Mouse (Mus musculus) ES-E14 (cell line): ENCODE measurements at regions not wholly inside any gene's neighbourhood (a gene's known extent, or its start where the extent isn't known, plus 50 kb on each side); places are given as distances from the start of the nearest gene placed in this dataset.

Source experiments
- DNase-seq: peaks from one replicate; pipeline ENCODE4 v3.0.0-alpha.2; 2013; ENCODE audit warnings: low read depth, low spot score
- H3K27ac ChIP-seq: 2 replicates; pipeline ENCODE4 v1.5.1; 2012; ENCODE audit warnings: low read depth, mild to moderate bottlenecking, low read length, moderate library complexity, mixed read lengths; ENCODE audit not compliant: poor library complexity, insufficient read depth, severe bottlenecking
- H3K36me3 ChIP-seq: 2 replicates; pipeline ENCODE4 v1.6.1; 2012; ENCODE audit warnings: mild to moderate bottlenecking, low read length, moderate library complexity, mixed read lengths; ENCODE audit not compliant: control insufficient read depth, poor library complexity, insufficient read depth, severe bottlenecking
- H3K4me1 ChIP-seq, 2 experiments: fragments of 150-350 bp in 1 of 2; sonication (generic) in 1 of 2; 2 replicates each; pipeline ENCODE4 v1.6.1; 2012; ENCODE audit warnings: low read length in 2 of 2, mild to moderate bottlenecking in 1 of 2, mixed read lengths in 1 of 2; ENCODE audit not compliant: control insufficient read depth in 2 of 2, insufficient read depth in 2 of 2, poor library complexity in 1 of 2
- H3K4me3 ChIP-seq, 2 experiments: fragments of 150-350 bp in 1 of 2; sonication (generic) in 1 of 2; 2 replicates each; pipeline ENCODE4 v1.5.1; 2012; ENCODE audit warnings: low read length in 2 of 2, low read depth in 1 of 2, mild to moderate bottlenecking in 1 of 2, mixed read lengths in 1 of 2; ENCODE audit not compliant: insufficient read depth in 1 of 2, poor library complexity in 1 of 2, severe bottlenecking in 1 of 2
- H3K9ac ChIP-seq: 2 replicates; pipeline ENCODE4 v1.6.1; 2012; ENCODE audit warnings: low read depth, mild to moderate bottlenecking, low read length, mixed read lengths; ENCODE audit not compliant: poor library complexity, insufficient read depth, severe bottlenecking
- H3K9me3 ChIP-seq: fragments of 150-350 bp; sonication (generic); 2 replicates; pipeline ENCODE4 v1.6.1; 2012; ENCODE audit warnings: low read depth, mild to moderate bottlenecking, low read length; ENCODE audit not compliant: control insufficient read depth, insufficient read depth
- CHD2 ChIP-seq: IDR thresholded peaks from 2 replicates; pipeline ENCODE4 v1.6.1; 2014; ENCODE audit warnings: mild to moderate bottlenecking, low read depth, low read length, inconsistent platforms
- HCFC1 ChIP-seq: IDR thresholded peaks from 2 replicates; pipeline ENCODE4 v1.6.1; 2012; ENCODE audit warnings: low read length, inconsistent platforms, borderline replicate concordance; ENCODE audit not compliant: insufficient read depth
- MAFK ChIP-seq: IDR thresholded peaks from 2 replicates; pipeline ENCODE4 v1.6.1; 2014; ENCODE audit warnings: mild to moderate bottlenecking, low read depth, low read length, inconsistent platforms; ENCODE audit not compliant: insufficient read depth
- ZC3H11A ChIP-seq: IDR thresholded peaks from 2 replicates; pipeline ENCODE4 v1.6.1; 2012; ENCODE audit warnings: low read depth, mild to moderate bottlenecking, inconsistent platforms, low read length, borderline replicate concordance
- ZNF384 ChIP-seq: IDR thresholded peaks from 2 replicates; pipeline ENCODE4 v1.6.1; 2012; ENCODE audit warnings: low read depth, low read length, inconsistent platforms
- in situ Hi-C, 2 experiments: fragments of 600-800 bp; cut with MboI; formaldehyde crosslinking; loops; one replicate each; pipeline ENCODE4 v1.15.1; 2025; ENCODE audit warnings: low sequenced_read_pairs in 2 of 2, inconsistent platforms in 1 of 2; ENCODE audit not compliant: unreplicated experiment in 2 of 2

DNA sequence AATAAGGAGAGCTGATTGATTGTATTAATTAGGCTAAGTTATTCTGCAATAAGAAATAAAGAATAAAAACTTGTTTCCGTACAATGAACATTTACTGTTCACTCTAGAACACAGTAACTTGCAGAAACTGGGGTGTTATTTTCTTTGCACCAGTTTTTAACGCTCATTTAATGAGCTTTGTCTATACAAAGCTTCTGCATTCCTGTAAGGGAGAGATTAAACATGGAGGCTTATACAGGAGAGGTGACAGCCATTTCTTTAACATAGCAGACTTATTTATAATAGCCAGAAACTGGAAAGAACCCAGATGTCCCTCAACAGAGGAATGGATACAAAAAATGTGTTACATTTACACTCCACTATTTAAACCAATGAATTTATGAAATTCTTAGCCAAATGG is 202.8 kb downstream of the Adgra3 start:
- H3K36me3 ChIP-seq, result no peaks in the 10 kb centered on the region
- DNase-seq, result no peak
- H3K9me3 ChIP-seq, result no peaks in the 10 kb centered on the region
- in situ Hi-C loops, result no loop called here
- no peak overlapping the region for H3K27ac ChIP-seq
- TF ChIP-seq MAFK (no peak), CHD2 (no peak), HCFC1 (no peak)
- H3K4me3 ChIP-seq, result no peak overlapping the region
- no peaks in the 10 kb centered on the region for H3K4me1 ChIP-seq
- H3K9ac ChIP-seq, result no peak overlapping the region

- DNase-seq, result no peak
- in situ Hi-C loops, result no loop called here
- Histone ChIP-seq H3K4me1 (no peaks in the 10 kb centered on the region), H3K9ac (no peak overlapping the region), H3K4me3 (no peak overlapping the region), H3K27ac (no peak overlapping the region), H3K36me3 (no peaks in the 10 kb centered on the region), H3K9me3 (no peaks in the 10 kb centered on the region)
- TF ChIP-seq HCFC1 (no peak), MAFK (no peak), ZC3H11A (no peak), CHD2 (no peak), ZNF384 (no peak)
Measured at GRCm38 (mm10) chr5:49848680-49849079, 210.1 kb downstream of the Adgra3 start.

- DNase-seq, result no peak
- H3K4me1 ChIP-seq, result no peaks in the 10 kb centered on the region
- in situ Hi-C loops, result no loop called here
- no peak overlapping the region for H3K27ac ChIP-seq
- no peak overlapping the region for H3K4me3 ChIP-seq
- no peak overlapping the region for H3K9ac ChIP-seq
- H3K36me3 ChIP-seq, result no peaks in the 10 kb centered on the region
- TF ChIP-seq CHD2 (no peak), ZC3H11A (no peak), ZNF384 (no peak), MAFK (no peak), HCFC1 (no peak)
- H3K9me3 ChIP-seq, result no peaks in the 10 kb centered on the region
Measured at GRCm38 (mm10) chr5:49848174-49848573, 210.6 kb downstream of the Adgra3 start.

DNA sequence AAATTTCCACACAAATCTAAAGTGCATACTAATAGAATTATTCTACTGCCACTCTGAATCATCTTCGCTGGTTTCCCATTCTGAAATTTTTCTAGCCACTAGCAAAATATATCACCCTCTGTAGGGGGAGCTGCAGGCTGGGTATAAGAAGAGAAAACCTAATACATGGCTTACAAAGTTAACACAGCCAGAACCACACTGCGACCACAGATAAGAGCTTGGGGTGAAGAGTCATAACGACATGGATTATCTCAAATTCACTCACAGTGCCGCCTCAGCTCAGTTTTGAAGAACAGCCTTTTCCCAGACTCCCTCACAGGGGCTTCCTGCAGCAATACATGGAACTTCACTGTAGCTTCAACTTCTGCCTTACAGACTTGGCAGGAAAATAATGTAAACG is 240.0 kb downstream of the Adgra3 start:
- Histone ChIP-seq H3K4me3 (no peak overlapping the region), H3K9ac (no peak overlapping the region), H3K36me3 (no peaks in the 10 kb centered on the region), H3K27ac (no peak overlapping the region), H3K4me1 (no peaks in the 10 kb centered on the region), H3K9me3 (no peaks in the 10 kb centered on the region)
- TF ChIP-seq MAFK, result no peak
- no peak for TF ChIP-seq ZC3H11A
- TF ChIP-seq CHD2, result no peak
- TF ChIP-seq ZNF384, result no peak
- no peak for TF ChIP-seq HCFC1
- in situ Hi-C loops, result no loop called here
- DNase-seq, result no peak

GRCm38 (mm10) chr5:49816751-49817150 is 242.1 kb downstream of the Adgra3 start:
- TF ChIP-seq CHD2 (no peak), HCFC1 (no peak), ZNF384 (no peak), MAFK (no peak), ZC3H11A (no peak)
- no peaks in the 10 kb centered on the region for H3K36me3 ChIP-seq
- no peaks in the 10 kb centered on the region for H3K9me3 ChIP-seq
- in situ Hi-C loops, result no loop called here
- no peak overlapping the region for H3K27ac ChIP-seq
- no peak for DNase-seq
- no peak overlapping the region for H3K9ac ChIP-seq
- H3K4me1 ChIP-seq, result no peaks in the 10 kb centered on the region
- no peak overlapping the region for H3K4me3 ChIP-seq
